In the genomic region with DNA sequence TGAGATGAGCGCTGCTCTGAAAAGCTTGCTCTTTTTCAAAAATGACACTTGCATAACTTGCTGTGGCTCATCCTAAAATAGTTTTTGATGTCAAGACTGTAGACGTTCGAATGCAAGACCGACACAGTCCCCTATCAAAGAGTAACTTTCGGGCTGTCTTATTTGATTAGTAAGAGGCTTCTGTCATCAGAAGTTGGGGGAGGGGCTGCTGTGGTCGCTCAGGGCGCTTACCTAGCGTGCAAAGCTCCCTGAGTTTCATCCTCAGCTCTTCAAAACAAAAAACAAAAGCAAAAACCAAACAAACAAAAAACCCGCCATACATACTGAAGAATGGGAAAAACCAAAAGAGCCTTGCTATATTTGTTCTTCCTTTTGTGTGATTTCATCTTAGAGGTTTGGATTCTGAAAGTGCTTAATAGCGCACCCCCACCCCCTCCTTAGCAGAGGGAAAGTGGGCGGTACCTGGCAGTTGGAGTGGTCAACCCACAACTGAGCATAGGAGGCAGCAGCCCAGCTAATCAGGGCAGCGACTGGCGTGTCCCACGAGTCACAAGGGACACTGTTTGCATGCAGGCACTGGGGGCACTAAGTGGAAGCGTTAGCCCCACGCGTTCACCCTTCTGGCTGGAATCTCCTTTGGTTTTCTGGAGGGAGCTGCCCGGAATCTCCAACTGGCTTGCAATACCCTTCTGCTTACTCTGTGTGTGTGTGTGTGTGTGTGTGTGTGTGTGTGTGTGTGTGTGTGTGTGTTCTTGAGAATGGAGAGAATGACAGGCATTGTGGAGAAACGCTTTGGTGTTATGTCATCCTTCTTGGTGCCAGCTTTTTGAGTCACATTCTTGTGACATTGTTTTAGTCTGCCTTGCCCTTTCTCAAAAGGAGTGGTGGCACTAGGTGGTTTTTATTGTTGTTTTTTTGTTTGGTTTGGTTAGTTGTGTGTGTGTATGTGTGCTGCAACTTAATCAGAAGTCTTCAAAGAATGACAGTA, we compare ENCODE assay signal across 8 mouse cellular contexts. TPM values are rescaled to one million over a fixed set of nuclear protein-coding genes. Genes with fewer than 3 reads are reported as not detected.
DNase-seq lines count a peak whose midpoint lies in the region; ATAC-seq and TF ChIP-seq lines count a peak whose summit lies in the region.

No protein-coding gene starts in this region.

- peak; percentile 43 for ATAC-seq in forebrain, embryonic 14.5 days
- peak; percentile 60 for ATAC-seq in lung, embryonic 14.5 days (ENCODE audit: insufficient read depth)

- no peak for TF ChIP-seq POLR2A in ES-Bruce4 (IDR thresholded peaks at IDR 0.05; ENCODE audit: insufficient read depth, low read length)
- TF ChIP-seq POLR2A in thymus, adult 2 months (IDR thresholded peaks at IDR 0.05; ENCODE audit: control insufficient read depth, extremely low read depth, insufficient read depth, low read length, poor library complexity), result no peak

- no peaks in the 10 kb centered on the region for H3K27me3 ChIP-seq in ES-Bruce4 (ENCODE audit: control insufficient read depth, insufficient read depth, low read length, poor library complexity, severe bottlenecking)
- no peaks in the 10 kb centered on the region for H3K27me3 ChIP-seq in forebrain, embryonic 14.5 days (replicated peaks; ENCODE audit: control insufficient read depth, insufficient read depth, low read length)
- H3K27me3 ChIP-seq in lung, embryonic 14.5 days (ENCODE audit: insufficient read depth, low read length), result no peaks in the 10 kb centered on the region
- H3K27me3 ChIP-seq in thymus, adult 2 months (ENCODE audit: control insufficient read depth, insufficient read depth, low read length), result no peaks in the 10 kb centered on the region

- TF ChIP-seq CTCF in ES-Bruce4 (IDR thresholded peaks at IDR 0.05; ENCODE audit: low read depth, low read length), result no peak
- TF ChIP-seq CTCF in lung, embryonic 14.5 days (IDR thresholded peaks at IDR 0.05; ENCODE audit: low read depth), result no peak
- TF ChIP-seq CTCF in thymus, adult 2 months (IDR thresholded peaks at IDR 0.05; ENCODE audit: borderline replicate concordance, control insufficient read depth, extremely low read depth, insufficient read depth, low read length, poor library complexity), result no peak

- DNase-seq in c-Kit-positive CD71-positive TER-119-positive erythroid progenitor cells, embryonic 14.5 days (ENCODE audit: low spot score), result peak; percentile 25
- DNase-seq in forebrain, embryonic 14.5 days (ENCODE audit: low spot score), result peak; percentile 48
- DNase-seq in heart, postnatal 10 days, result peak; percentile 85
- DNase-seq in layer of hippocampus, adult 18-20 months (ENCODE audit: low spot score in 2 of 2), result peak; percentile 32 to 65
- peak; percentile 63 for DNase-seq in lung, embryonic 14.5 days
- peak; percentile 8 for DNase-seq in ovary, adult 18-20 months (ENCODE audit: low spot score)
- DNase-seq in thymus, adult 2 months, result peak; percentile 40

- H3K4me1 ChIP-seq in ES-Bruce4 (ENCODE audit: control insufficient read depth, insufficient read depth, low read length), result no peaks in the 10 kb centered on the region
- peaks cover 6% of the 10 kb centered on the region; the same call in 1 of the 2 replicates for H3K4me1 ChIP-seq in forebrain, embryonic 14.5 days (ENCODE audit: control insufficient read depth, insufficient read depth, low read length)
- no peaks in the 10 kb centered on the region for H3K4me1 ChIP-seq in lung, embryonic 14.5 days (ENCODE audit: insufficient read depth)
- peaks cover 6% of the 10 kb centered on the region for H3K4me1 ChIP-seq in thymus, adult 2 months (replicated peaks; ENCODE audit: control insufficient read depth, insufficient read depth, low read length)

- H3K27ac ChIP-seq in ES-Bruce4 (ENCODE audit: insufficient read depth, low read length), result no peak overlapping the region
- no peak overlapping the region for H3K27ac ChIP-seq in forebrain, embryonic 14.5 days (ENCODE audit: low read depth, low read length)
- H3K27ac ChIP-seq in lung, embryonic 14.5 days (ENCODE audit: low read depth), result peak overlapping the region; percentile 36; the same call in 1 of the 2 replicates
- H3K27ac ChIP-seq in thymus, adult 2 months (ENCODE audit: control insufficient read depth, insufficient read depth, low read length), result no peak overlapping the region

- no peaks in the 10 kb centered on the region for H3K9me3 ChIP-seq in ES-Bruce4 (replicated peaks; ENCODE audit: control insufficient read depth, insufficient read depth, low read length, poor library complexity, severe bottlenecking)
- H3K9me3 ChIP-seq in forebrain, embryonic 14.5 days (replicated peaks; ENCODE audit: control insufficient read depth, low read length), result no peaks in the 10 kb centered on the region
- H3K9me3 ChIP-seq in lung, embryonic 14.5 days (ENCODE audit: low read depth, low read length), result no peaks in the 10 kb centered on the region

- intact Hi-C loops in heart, postnatal 10 days (cut with DNase I), result loop anchor here (5.0 kb wide), 2 partner anchors 36 to 71 kb away; a partner anchor contains a TSS

- H3K9ac ChIP-seq in ES-Bruce4 (ENCODE audit: low read depth, poor library complexity, severe bottlenecking), result peak overlapping the region; percentile 76
- H3K9ac ChIP-seq in forebrain, embryonic 14.5 days (ENCODE audit: low read length), result peak overlapping the region; percentile 60
- peak overlapping the region; percentile 46 for H3K9ac ChIP-seq in lung, embryonic 14.5 days

- no peaks in the 10 kb centered on the region for H3K36me3 ChIP-seq in ES-Bruce4 (ENCODE audit: control insufficient read depth, insufficient read depth, low read length, poor library complexity, severe bottlenecking)
- H3K36me3 ChIP-seq in forebrain, embryonic 14.5 days (ENCODE audit: control insufficient read depth, insufficient read depth, low read length), result no peaks in the 10 kb centered on the region
- no peaks in the 10 kb centered on the region for H3K36me3 ChIP-seq in lung, embryonic 14.5 days (ENCODE audit: insufficient read depth)
- no peaks in the 10 kb centered on the region for H3K36me3 ChIP-seq in thymus, adult 2 months (ENCODE audit: control insufficient read depth, insufficient read depth, low read length)

- no peak for TF ChIP-seq EP300 in ES-Bruce4 (IDR thresholded peaks at IDR 0.05; ENCODE audit: insufficient read depth, low read depth, low read length)

- H3K4me2 ChIP-seq in forebrain, embryonic 14.5 days (ENCODE audit: low read length), result peak overlapping the region; percentile 95
- peak overlapping the region; percentile 99 for H3K4me2 ChIP-seq in lung, embryonic 14.5 days

- peak overlapping the region; percentile 81 for H3K4me3 ChIP-seq in ES-Bruce4 (ENCODE audit: low read depth, low read length)
- peak overlapping the region; percentile 61 for H3K4me3 ChIP-seq in forebrain, embryonic 14.5 days (ENCODE audit: low read depth, low read length)
- peak overlapping the region; percentile 60 for H3K4me3 ChIP-seq in lung, embryonic 14.5 days (ENCODE audit: low read depth, low read length)
- peak overlapping the region; percentile 97 for H3K4me3 ChIP-seq in thymus, adult 2 months (ENCODE audit: control insufficient read depth, insufficient read depth, low read length)

- 2% methylated on average over 19 of the region's 19 CpGs for WGBS in forebrain, embryonic 14.5 days
- WGBS in lung, embryonic 14.5 days, result 3% methylated on average over 19 of the region's 19 CpGs
- WGBS in thymus, adult 2 months, result 4% methylated on average over 19 of the region's 19 CpGs

RNA-seq across cellular contexts. Expression of a gene that starts 1.0 kb away (rescaled TPM):
- 162 and 177 TPM in 2 replicates for polyA plus RNA-seq in ES-Bruce4 (2011; ENCODE audit: insufficient read depth, insufficient read length, low read depth, missing spikeins)
- 91.4 and 114 TPM in 2 replicates for polyA plus RNA-seq in forebrain, embryonic 14.5 days (2014; fragmentation: Nextera tagmentation; extraction: Ambion mirVana)
- total RNA-seq in heart, postnatal 10 days (2021), result 10 to 100 TPM; 66.0 to 73.7 TPM
- 100 to 1,000 TPM; 134 to 139 TPM for total RNA-seq in layer of hippocampus, adult 18-20 months (2021)
- 71.6 and 77.8 TPM in 2 replicates for polyA plus RNA-seq in lung, embryonic 14.5 days (2014; fragmentation: Nextera tagmentation; extraction: Ambion mirVana)
- 21.3 and 24.2 TPM in 2 replicates for polyA plus RNA-seq in thymus, adult 2 months (2012; rRNA removed)

RNA-seq across cellular contexts. Expression of a gene that starts 36.4 kb away (rescaled TPM):
- 40.9 and 44.2 TPM in 2 replicates for polyA plus RNA-seq in ES-Bruce4 (2011; ENCODE audit: insufficient read depth, insufficient read length, low read depth, missing spikeins)
- 30.1 and 32.0 TPM in 2 replicates for polyA plus RNA-seq in forebrain, embryonic 14.5 days (2014; fragmentation: Nextera tagmentation; extraction: Ambion mirVana)
- 10 to 100 TPM; 19.4 to 20.2 TPM for total RNA-seq in heart, postnatal 10 days (2021)
- 10 to 100 TPM; 62.2 to 64.0 TPM for total RNA-seq in layer of hippocampus, adult 18-20 months (2021)
- 19.3 and 19.8 TPM in 2 replicates for polyA plus RNA-seq in lung, embryonic 14.5 days (2014; fragmentation: Nextera tagmentation; extraction: Ambion mirVana)
- 15.2 and 16.8 TPM in 2 replicates for polyA plus RNA-seq in thymus, adult 2 months (2012; rRNA removed)

Comparison
In these comparisons a context has a peak if more than half of its experiments do, and no peak if none do; other contexts are left out.
1. DNase-seq: peak in every context shown above with its lines; median percentile 85 in heart, postnatal 10 days; 63 in lung, embryonic 14.5 days; 48 in layer of hippocampus, adult 18-20 months; 48 in forebrain, embryonic 14.5 days; 40 in thymus, adult 2 months; 25 in c-Kit-positive CD71-positive TER-119-positive erythroid progenitor cells, embryonic 14.5 days; 8 in ovary, adult 18-20 months.